Mouse (Mus musculus) kidney, postnatal 10 days (tissue): ENCODE measurements around the gene Mfsd1.

Source experiments
- DNase-seq: peaks from one replicate; pipeline ENCODE4 v3.0.0; 2021; ENCODE audit warnings: mixed read lengths

Gene Mfsd1

DNA sequence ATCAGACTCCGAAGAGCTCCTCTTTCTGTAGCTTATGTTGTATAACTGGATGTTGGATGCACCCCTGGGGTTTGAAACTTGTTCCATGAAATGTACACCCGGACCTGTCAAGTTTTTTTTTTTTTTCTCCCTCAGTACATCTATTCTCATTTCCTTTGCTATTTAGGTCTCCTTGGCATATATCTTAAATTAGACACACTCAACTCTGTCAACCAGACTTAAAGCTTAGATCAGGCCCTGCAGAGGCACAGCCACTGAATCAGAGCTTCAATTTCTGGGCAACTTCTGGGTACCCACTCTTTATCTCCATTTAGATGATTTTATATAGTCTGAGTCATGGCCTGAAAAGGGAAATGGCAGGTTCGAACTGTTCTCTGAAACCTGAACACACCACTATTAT, 60.6 kb downstream of the Mfsd1 start:
- no peak for DNase-seq

DNA sequence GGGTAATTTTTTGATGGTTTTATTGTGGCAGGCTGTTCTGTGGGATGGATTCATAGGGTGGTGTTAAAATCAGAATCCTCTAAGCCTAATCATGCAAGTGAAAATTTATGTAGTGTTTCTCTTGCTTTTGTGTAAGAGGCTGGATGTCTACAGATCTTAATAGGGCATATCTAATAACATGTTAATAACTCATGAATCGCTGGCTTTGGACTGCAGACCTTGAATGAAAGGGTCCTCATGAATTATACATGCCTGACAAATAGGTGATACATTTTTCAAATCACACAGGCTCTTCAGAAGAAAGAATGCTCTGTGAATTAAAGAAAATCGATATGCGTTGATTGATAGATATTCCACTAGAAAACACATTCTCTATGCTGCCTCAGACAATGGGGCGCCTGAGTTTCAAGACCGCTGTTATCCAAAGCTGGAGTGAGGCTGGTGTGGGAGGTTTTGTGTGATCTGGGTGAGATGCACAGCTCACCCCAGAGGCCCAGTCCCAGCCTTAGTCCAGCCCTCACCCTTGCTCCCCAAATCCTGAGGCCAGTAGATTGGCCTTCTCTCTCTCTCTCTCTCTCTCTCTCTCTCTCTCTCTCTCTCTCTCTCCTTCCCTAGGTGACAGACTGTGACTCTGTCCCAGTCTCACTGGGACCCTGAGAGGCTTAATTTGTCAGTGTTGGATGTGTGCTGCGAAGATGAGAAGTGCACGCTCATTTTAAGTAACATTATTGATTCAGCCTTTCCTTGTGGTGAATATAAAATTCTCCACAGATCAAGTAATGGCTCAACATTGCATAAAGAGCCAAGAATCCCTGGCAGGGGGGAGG, 63.3 kb downstream of the Mfsd1 start:
- DNase-seq = no peak
